Mouse (Mus musculus) T-helper 1 cell (primary cell): ENCODE results near the gene Mgat4b.

Experiments
- in situ Hi-C: fragments of 300-600 bp; cut with MboI, MseI; formaldehyde crosslinking; loops from one replicate; pipeline ENCODE4 v1.15.1; 2025; ENCODE audit warnings: high pct_unique_total_duplicates

Mgat4b gene

DNA sequence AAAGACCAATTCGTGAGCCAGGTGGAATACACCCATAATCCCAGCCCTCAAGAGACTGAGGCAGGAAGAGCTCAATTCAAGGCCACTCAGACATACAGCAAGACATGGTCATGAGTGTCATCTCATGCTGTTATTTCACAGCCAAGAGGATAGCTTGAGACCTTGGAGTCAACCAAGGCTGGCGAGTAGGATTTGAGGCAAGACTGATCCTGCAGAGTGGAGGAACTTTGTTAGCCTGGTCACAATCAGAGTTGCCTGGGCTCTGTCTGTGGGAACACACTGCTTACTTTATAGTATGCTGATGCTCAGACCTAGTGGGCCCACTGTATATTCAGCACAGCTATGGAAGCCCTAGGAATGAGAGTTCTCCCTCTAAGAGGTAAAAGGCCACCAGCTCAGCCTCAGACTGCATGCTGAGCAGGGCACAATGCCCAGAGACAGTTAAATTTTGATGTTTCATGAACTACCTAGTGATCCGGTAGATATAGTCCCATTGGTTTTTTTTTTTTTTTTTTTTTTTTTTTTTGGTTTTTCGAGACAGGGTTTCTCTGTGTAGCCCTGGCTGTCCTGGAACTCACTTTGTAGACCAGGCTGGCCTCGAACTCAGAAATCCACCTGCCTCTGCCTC, 12.4 kb upstream of the Mgat4b start:
- in situ Hi-C loops = loop anchor here (10.0 kb wide), 1 partner anchor 1004 kb away; no protein-coding TSS in a partner anchor

DNA sequence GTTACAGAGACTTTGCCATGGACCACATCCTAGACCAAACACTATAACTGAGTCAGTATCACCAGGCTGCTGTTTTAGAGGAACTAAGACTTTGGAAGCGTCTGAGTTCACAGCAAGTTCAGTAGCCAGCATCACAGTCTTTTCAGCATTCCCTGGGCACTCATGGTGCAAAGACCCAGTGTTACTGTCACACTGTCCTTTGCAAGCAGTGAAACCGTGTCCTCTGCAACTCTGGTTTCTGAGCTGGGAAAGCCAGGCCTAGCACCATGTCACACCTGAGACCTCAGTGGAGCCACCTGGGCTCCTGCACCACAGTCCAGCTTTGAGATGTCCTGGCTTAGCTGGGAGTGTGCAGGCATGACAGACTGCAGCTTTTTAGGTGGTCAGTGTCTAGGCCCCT, 11.8 kb upstream of the Mgat4b start:
- in situ Hi-C loops = loop anchor here (10.0 kb wide), 1 partner anchor 1004 kb away; no protein-coding TSS in a partner anchor

DNA sequence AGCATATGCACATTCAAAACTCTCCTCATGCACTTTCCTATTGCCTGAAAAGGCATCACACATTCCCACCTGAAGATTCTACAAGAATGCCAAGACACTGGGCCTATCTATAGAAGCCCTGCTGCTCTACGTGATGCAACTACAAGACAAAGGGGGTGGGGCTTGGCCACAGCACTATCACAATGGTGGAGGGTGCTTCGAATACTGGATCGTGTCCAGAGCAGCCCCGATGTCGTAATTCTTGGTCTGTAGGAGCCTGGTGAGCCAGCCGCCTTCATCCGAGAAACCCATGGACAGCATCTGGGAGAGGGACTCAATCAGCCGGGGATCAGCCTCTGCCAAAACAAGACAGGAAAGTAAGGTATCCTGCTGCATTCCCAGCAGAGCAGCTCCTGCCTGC, 10.1 kb upstream of the Mgat4b start:
- in situ Hi-C loops = no loop called here

DNA sequence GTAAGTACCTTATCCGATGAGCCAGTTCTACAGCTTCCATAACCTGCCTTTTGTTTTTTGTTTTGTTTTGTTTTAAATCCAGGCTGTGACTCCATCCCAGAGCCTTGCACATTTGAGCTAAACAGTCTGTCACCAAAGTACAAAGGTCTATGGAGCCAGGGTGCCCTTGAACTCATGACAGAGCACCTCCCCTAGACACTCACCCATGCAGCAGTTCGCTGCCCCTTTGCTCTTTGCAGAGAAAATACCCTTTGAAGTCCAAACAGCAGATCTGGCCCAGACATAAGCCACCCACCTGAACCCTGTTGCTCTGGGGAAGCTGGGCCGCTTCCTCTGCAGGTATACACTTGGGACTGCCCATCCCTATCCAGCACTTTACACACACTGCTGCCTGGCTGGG, 9.1 kb upstream of the Mgat4b start:
- in situ Hi-C loops = no loop called here

DNA sequence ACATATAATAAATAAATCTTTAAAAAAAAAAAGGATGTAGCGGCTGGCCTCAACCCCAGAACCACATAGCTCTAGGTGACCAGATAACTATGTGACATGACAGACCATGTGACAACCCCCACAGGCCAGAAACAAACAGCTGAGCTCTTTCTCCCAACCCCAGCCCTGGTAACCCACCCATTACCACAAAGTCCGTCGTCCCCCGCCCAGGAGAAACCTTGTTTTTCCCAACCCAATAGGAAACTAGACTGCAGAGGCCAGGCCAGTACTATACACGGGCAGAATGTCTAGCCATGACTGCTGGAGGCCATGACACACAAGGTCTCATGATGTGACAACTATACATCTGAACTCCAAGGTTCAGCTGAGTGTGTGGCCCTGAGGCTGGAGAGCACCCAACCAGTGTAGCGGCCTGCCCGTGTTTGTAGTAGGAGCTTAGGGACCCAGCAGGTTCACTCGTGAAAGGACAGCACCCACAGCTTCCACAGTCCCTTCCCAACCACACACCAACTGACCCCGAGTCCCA, 7.3 kb upstream of the Mgat4b start:
- in situ Hi-C loops = no loop called here

DNA sequence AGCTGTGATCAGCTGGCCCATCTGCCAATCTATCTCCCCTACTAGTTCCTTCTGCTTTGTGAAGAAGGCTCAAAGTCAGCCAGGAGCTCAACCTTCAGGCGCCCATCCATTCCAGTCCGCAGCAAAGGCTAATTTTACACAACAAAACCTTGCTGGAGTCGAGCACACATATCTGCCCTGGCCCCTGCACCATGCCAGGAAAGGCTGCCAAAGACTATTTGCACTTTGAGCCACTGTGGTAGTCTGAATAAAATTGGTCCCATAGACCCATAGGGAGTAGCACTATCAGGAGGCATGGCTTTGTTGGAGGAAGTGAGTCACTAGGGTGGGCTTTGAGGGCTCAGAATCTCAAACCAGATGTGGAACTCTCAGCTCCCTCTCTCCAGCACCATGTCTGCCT, 5.3 kb upstream of the Mgat4b start:
- in situ Hi-C loops = no loop called here

GRCm38 (mm10) chr11:50206037-50206436, 4.7 kb upstream of the Mgat4b start:
- in situ Hi-C loops = no loop called here

DNA sequence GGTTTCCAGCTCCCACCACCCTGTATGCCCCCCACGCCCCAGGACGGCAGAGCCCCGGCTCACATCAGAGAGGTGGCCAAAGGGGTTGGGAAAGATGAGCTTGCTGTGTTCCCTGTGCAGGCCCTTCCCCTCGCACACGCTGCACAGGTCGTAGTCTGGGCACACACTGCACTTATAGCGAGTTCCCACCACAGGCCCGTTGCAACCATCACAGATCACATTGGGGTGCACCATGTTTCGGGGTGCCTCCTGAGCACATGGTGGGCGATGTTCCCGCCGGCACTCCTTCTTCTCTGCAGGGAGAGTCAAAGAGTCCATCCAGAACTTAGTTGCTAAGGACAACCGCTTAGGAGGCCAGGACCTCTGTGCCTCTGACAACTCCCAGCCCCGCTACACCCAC, 3.3 kb upstream of the Mgat4b start:
- in situ Hi-C loops = no loop called here

- in situ Hi-C loops = no loop called here
Observed at GRCm38 (mm10) chr11:50208039-50208438, 2.7 kb upstream of the Mgat4b start.

DNA sequence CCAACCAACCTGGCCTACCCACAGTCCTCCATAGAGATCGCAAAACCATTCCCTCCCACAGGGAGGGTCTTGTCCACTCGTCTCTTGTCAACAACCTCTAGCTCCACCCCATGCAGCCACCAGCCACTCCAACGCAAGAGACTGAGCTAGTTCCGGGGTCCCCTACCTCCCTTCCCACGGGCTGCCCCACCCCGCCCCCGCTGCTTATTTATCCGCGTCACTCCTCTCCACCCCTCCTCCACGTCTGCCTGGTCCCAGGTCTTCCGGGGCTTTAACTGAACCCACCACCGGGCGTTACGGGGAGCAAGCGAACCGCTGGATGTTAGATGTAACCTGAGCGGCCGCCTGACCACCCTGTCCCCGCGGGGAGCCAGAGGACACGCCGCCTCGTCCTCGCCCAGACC, 587 bp upstream of the Mgat4b start:
- in situ Hi-C loops = loop anchor here (10.0 kb wide), 1 partner anchor 1335 kb away; the partner anchor contains the start of gene Irgm1

DNA sequence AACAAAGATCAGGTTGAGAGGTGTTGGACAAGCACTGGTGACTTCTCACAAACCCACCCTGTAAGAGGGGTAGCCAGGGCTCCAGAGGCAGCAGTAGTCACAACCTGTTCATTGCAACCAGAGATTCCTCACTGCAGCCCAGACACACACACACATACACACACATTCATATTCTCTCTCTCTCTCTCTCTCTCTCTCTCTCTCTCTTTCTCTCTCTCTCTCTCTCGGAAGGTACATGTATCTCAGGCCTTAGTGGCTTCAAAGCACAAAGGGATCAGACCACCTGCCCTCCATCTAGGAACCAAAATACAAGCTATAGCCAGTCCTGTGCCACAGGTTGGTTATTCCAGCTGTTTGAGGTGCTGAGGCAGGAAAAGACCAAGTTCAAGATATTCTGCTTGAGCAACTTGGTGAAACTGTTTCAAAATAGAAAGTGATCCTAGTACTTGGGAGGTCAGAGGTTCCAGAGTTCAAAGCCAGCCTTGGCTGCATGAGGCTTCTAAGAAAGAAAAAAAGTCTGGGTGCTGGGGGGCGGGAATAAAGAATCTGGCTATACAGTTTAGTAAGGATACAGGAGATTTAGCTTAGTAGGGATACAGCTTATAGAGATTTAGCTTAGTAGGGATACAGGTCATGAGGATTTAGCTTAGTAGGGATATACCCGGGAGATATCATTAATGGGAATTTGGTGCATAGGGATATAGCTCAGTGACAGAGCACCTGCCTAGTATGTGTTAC, 801 bp downstream of the Mgat4b start:
- in situ Hi-C loops = loop anchor here (10.0 kb wide), 1 partner anchor 1337 kb away; the partner anchor contains the start of gene Irgm1

DNA sequence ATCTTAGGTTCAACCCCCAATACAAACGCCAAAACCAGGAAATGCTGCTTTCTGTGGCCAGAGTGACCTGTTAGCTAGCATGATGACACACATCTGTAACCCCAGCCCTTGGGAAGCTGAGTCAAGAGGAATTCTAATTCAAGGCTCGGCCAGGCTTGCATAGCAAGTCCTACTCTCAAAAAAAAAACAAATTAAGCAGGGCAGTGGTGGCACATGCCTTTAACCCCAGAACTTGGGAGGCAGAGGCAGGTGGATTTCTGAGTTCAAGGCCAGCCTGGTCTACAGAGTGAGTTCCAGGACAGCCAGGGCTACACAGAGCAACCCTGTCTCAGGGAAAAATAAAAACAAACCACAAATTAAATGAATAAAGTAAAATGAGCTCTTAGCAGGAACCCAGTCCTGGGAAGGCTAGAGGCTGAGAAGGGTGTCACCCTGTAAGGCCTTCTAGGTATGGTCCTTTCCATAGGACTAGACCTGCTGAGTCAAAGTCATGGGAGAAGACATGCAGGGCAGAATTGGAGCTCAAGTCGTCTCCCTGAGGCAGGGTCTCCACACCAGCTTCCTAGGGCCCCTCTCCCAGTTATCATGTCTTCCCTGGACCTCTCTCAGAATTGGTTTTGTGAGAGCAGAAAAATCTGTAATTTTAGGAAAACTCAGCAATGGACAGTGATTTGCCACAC, 1.5 kb downstream of the Mgat4b start:
- in situ Hi-C loops = loop anchor here (10.0 kb wide), 1 partner anchor 1337 kb away; the partner anchor contains the start of gene Irgm1

DNA sequence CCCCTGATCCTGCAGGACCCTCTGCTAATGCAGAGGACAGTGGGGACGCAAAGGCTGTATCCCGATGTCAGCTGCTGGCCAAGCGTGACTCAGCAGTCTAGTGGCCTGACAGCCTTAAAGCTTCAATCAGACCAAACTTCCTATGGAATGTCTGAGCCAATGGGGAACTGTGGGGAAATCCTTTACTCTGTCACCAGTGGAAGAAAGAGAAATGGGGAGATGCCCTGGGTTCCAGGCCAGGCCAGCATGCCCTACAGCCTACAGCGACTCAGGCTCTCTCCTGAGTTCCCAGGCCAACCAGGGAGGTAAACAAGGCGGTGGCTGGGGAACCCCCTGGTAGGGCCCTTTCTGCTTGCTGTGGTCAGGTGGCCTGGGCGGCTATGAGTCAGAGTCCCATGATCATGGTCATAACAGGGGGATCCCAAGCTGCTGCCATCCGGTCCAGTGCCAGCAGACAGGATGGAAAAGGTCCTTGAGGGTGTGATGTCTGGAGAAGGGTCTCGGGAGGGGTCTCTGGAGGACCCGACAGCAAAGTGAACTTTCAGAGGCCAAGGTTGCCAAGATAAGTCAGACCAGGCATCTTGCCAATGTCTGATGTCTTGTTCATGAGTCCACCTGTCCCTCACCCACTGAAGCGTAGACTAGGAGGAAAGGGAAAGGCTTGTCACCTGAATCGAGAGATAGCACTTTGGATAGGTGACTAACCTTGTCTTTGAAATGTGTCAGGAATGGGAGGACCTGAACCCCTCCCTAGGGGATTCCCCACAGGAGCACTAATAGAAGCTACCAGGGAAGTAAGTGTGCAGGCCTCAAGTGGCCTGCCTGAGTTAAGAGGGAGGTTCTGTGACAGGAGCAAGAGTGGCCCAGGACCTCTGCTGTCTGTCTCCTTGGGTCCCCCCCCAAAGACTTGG, 2.4 kb downstream of the Mgat4b start:
- in situ Hi-C loops = loop anchor here (10.0 kb wide), 1 partner anchor 1338 kb away; the partner anchor contains the start of gene Irgm1

DNA sequence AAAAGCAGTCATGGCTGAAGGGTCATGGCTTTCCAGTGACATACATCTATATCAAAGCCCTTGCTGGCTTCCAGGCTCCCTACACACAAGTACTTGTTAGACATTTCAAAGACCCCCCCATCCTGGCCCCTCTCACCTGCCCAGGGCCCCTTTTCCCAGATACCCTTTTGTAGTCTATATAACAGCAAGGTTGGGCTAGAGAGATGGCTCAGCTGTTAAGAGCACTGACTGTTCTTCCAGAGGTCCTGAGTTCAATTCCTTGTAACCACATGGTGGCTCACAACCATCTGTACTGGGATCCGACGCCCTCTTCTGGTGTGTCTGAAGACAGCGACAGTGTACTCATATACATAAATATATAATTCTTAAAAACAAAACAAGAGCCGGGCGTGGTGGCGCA, 3.9 kb downstream of the Mgat4b start:
- in situ Hi-C loops = loop anchor here (10.0 kb wide), 1 partner anchor 1340 kb away; the partner anchor contains the start of gene Irgm1

DNA sequence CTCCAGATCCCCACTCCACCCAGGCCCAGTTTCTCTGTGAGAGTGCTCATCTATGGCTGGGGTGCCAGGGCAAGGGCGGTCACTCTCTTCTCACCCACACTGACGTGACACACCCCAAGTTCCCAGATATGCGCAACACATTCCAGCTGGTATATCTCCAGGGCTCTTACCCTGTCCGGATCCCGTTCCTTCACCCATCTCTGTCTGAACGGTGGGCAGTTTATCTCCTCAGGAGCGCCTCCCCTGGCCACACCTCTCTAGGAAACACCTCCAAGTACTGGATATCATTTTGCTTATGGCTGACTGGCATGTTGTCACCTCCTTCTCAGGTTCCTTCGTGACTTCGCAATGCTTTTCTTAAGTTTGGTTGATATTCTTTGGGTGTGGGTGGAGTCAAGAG, 4.9 kb downstream of the Mgat4b start:
- in situ Hi-C loops = loop anchor here (10.0 kb wide), 1 partner anchor 1341 kb away; the partner anchor contains the start of gene Irgm1

DNA sequence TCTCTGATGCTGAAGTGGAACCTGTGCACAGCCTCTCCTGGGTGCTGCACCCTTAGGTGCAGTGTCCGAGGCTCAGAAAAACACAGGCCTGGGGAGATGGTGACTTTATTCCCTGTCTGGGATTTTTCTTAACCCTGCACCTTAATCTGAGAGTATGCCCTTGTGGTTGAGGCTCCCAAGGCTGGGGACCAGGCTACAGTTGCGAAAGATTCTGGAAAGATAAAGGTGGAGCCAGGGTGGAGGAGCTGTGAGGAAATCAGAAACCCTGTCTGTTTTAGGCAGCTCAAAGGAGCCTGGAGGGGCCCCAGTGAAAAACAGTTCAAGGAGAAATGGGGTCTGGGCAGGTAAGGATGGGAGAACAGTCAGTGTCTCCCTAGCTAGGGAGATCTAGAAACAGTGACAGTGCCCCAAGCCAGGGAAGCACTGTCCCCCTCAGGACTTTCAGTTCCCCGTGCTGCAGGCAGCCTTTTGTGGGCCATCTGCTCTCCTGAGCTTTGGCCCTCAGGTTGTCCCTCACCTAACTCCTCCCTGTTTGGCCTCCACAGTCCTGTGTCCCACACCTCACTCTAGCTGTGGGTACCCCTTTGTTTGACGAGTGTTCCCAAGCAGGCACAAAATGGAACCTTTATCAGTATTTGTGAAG, 6.2 kb downstream of the Mgat4b start:
- in situ Hi-C loops = loop anchor here (10.0 kb wide), 1 partner anchor 1342 kb away; the partner anchor contains the start of gene Irgm1

GRCm38 (mm10) chr11:50217811-50218210, 7.1 kb downstream of the Mgat4b start:
- in situ Hi-C loops = loop anchor here (10.0 kb wide), 1 partner anchor 1343 kb away; the partner anchor contains the start of gene Irgm1

GRCm38 (mm10) chr11:50219833-50220232, 9.1 kb downstream of the Mgat4b start:
- in situ Hi-C loops = loop anchor here (10.0 kb wide), 1 partner anchor 1345 kb away; the partner anchor contains the start of gene Irgm1

DNA sequence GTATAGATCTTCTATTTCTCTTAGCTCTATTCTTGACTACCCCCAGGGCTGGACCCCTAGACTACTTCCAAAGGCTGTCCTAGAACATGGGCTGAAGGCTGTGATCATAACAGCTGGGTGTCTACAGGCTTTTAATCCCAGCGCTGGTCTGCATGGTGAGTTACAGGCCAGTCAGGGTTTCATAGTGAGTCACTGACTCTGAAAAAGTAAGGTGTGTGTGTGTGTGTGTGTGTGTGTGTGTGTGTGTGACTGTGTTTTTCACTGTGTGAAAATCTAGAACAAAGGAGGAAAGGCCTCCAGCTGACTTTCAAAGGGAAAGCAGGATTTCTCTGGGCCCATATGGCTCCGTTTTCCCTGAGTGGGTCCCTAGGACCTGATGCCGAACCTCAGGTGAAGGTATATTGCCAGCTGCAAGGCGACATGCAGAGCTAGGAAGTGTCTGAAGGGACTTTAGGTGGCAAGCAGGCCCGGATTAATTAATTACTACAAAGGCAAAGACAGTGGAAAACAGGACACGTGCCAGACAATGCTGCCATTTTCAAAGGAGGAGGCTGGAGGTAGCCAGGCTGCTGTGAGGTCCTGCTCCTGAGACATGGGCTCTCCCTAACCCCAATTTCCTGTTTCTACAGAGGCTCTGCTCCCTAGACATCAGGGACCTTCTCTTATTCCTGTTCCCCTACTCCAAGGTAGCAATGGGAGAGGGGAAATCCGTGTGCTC, 12.0 kb downstream of the Mgat4b start:
- in situ Hi-C loops = no loop called here
